8 mouse cellular contexts compared by ENCODE assay signal in genomic region chr8:81452082-81452481, GRCm38 (mm10).
DNase-seq lines count a peak whose midpoint lies in the region; ATAC-seq lines count a peak whose summit lies in the region.
"Had no signal": no experiment of that assay in that cellular context is flagged by ENCODE, and none has a peak within 500 bp of the region (broad histone marks: within the 10 kb centered on the region; RNA-seq: fewer than 3 reads in every experiment).

No protein-coding gene starts in this region.

- ATAC-seq in midbrain, embryonic 15.5 days (replicated peaks) = peak; percentile 58

- no peaks in the 10 kb centered on the region for H3K36me3 ChIP-seq in midbrain, embryonic 15.5 days (replicated peaks)
- H3K36me3 ChIP-seq: limb, embryonic 12.5 days had no signal

- H3K4me3 ChIP-seq in midbrain, embryonic 15.5 days = no peak overlapping the region
- H3K4me3 ChIP-seq: limb, embryonic 12.5 days had no signal

- no peak overlapping the region for H3K27ac ChIP-seq in midbrain, embryonic 15.5 days
- H3K27ac ChIP-seq: limb, embryonic 12.5 days had no signal

- WGBS in midbrain, embryonic 15.5 days = 17% methylated on average over 6 of the region's 6 CpGs

- H3K9ac ChIP-seq in midbrain, embryonic 15.5 days = no peak overlapping the region
- H3K9ac ChIP-seq: limb, embryonic 12.5 days had no signal

- intact Hi-C loops in heart, postnatal 25 days (cut with DNase I) = no loop called here

- peak; percentile 12 for DNase-seq in layer of hippocampus, adult 9-11 months
- DNase-seq in layer of hippocampus, postnatal 25 days (ENCODE audit: extremely low spot score in 1 of 2, low spot score in 1 of 2) = no peak
- DNase-seq in embryo, embryonic 9.5 days (ENCODE audit: extremely low spot score) = peak; percentile 4
- peak; percentile 17 for DNase-seq in heart, postnatal 25 days (ENCODE audit: low spot score)
- no peak for DNase-seq in cerebellum, postnatal 4 days (ENCODE audit: low spot score in 2 of 2)
- DNase-seq in gastrocnemius, adult 8-10 months (ENCODE audit: low spot score in 2 of 2) = no peak

- no peak overlapping the region for H3K4me2 ChIP-seq in midbrain, embryonic 15.5 days
- H3K4me2 ChIP-seq: limb, embryonic 12.5 days had no signal

- no peaks in the 10 kb centered on the region for H3K9me3 ChIP-seq in midbrain, embryonic 15.5 days
- H3K9me3 ChIP-seq: limb, embryonic 12.5 days had no signal

- no peaks in the 10 kb centered on the region for H3K27me3 ChIP-seq in midbrain, embryonic 15.5 days (replicated peaks)
- H3K27me3 ChIP-seq: limb, embryonic 12.5 days had no signal

- H3K4me1 ChIP-seq in midbrain, embryonic 15.5 days = no peaks in the 10 kb centered on the region

Comparison
In these comparisons a context has a peak if more than half of its experiments do, and no peak if none do; other contexts are left out.
1. DNase-seq: peak in layer of hippocampus, adult 9-11 months (single experiment), embryo, embryonic 9.5 days (single experiment) and heart, postnatal 25 days (single experiment); none in layer of hippocampus, postnatal 25 days (0 of 2), cerebellum, postnatal 4 days (0 of 2) and gastrocnemius, adult 8-10 months (0 of 2).